Mouse (Mus musculus) fat pad, adult 2 months (tissue): ENCODE data around the gene Gm12355.
A peak's percentile ranks its signal among the peaks of the same experiment; 100 is the strongest.
"Not testable (repeated sequence)": the region's sequence is repeated elsewhere in the genome, so short reads cannot be mapped to it uniquely, and the experiment has no call there.

Experiments used
- DNase-seq: peaks from one replicate; pipeline ENCODE4 v3.0.0-alpha.2; 2011; ENCODE audit warnings: low read depth, low spot score; ENCODE audit errors: extremely low read depth

The Gm12355 gene

GRCm38 (mm10) chr11:98625611-98626410 lies at the start of gene Gm12355, which contains the start of gene Gsdma3:
Gene Gm12355 (minus strand): TSS chr11:98625661.
Gene Gsdma3 (plus strand): TSS chr11:98626360.
- DNase-seq, result no peak

- not testable (repeated sequence) for DNase-seq
Measured at GRCm38 (mm10) chr11:98673136-98673535, 47.7 kb upstream of the Gm12355 start.

GRCm38 (mm10) chr11:98672482-98672881 lies 47.0 kb upstream of the Gm12355 start:
- no peak for DNase-seq

- no peak for DNase-seq
Measured at GRCm38 (mm10) chr11:98671857-98672256, 46.4 kb upstream of the Gm12355 start.

- no peak for DNase-seq
Measured at GRCm38 (mm10) chr11:98671284-98671815, 45.9 kb upstream of the Gm12355 start.

- DNase-seq, result no peak
Measured at GRCm38 (mm10) chr11:98668984-98669383, 43.5 kb upstream of the Gm12355 start.

- no peak for DNase-seq
Measured at GRCm38 (mm10) chr11:98664091-98664490, 38.6 kb upstream of the Gm12355 start, which contains the start of gene Gsdma. Gene Gsdma (plus strand): TSS chr11:98664351.

GRCm38 (mm10) chr11:98660517-98660916 lies 35.1 kb upstream of the Gm12355 start:
- no peak for DNase-seq

GRCm38 (mm10) chr11:98655076-98655475 lies 29.6 kb upstream of the Gm12355 start:
- DNase-seq, result not testable (repeated sequence)

- no peak for DNase-seq
Measured at GRCm38 (mm10) chr11:98646459-98646858, 21.0 kb upstream of the Gm12355 start, which contains the start of gene Gsdma2. Gene Gsdma2 (plus strand): TSS chr11:98646759.

GRCm38 (mm10) chr11:98645946-98646345 lies 20.5 kb upstream of the Gm12355 start:
- DNase-seq, result no peak

- no peak for DNase-seq
Measured at GRCm38 (mm10) chr11:98644757-98645156, 19.3 kb upstream of the Gm12355 start.

- no peak for DNase-seq
Measured at GRCm38 (mm10) chr11:98640091-98640490, 14.6 kb upstream of the Gm12355 start.

GRCm38 (mm10) chr11:98637501-98637900 lies 12.0 kb upstream of the Gm12355 start:
- no peak for DNase-seq

- not testable (repeated sequence) for DNase-seq
Measured at GRCm38 (mm10) chr11:98635312-98635970, 10.0 kb upstream of the Gm12355 start.

- peak; percentile 68 for DNase-seq
Measured at GRCm38 (mm10) chr11:98630646-98631045, 5.2 kb upstream of the Gm12355 start.

GRCm38 (mm10) chr11:98628706-98629105 lies 3.2 kb upstream of the Gm12355 start:
- DNase-seq, result no peak

- not testable (repeated sequence) for DNase-seq
Measured at GRCm38 (mm10) chr11:98624381-98624780, 1.1 kb downstream of the Gm12355 start.

- not testable (repeated sequence) for DNase-seq
Measured at GRCm38 (mm10) chr11:98623981-98624380, 1.5 kb downstream of the Gm12355 start.

GRCm38 (mm10) chr11:98620791-98621190 lies 4.7 kb downstream of the Gm12355 start:
- no peak for DNase-seq

- no peak for DNase-seq
Measured at GRCm38 (mm10) chr11:98606763-98607162, 18.7 kb downstream of the Gm12355 start.

- DNase-seq, result not testable (repeated sequence)
Measured at GRCm38 (mm10) chr11:98604911-98605310, 20.6 kb downstream of the Gm12355 start.
